Mouse (Mus musculus) CH12.LX (cell line): ENCODE measurements at regions not wholly inside any gene's neighbourhood (a gene's known extent, or its start where the extent isn't known, plus 50 kb on each side); places are given as distances from the start of the nearest gene placed in this dataset.

Experiments used
- DNase-seq: peaks from one replicate; pipeline ENCODE4 v3.0.0-alpha.2; 2013; ENCODE audit errors: extremely low read depth
- H3K27ac ChIP-seq: 2 replicates; pipeline ENCODE4 v1.5.1; 2012; ENCODE audit warnings: low read depth, mild to moderate bottlenecking, control low read depth, moderate library complexity; ENCODE audit not compliant: insufficient read depth
- H3K27me3 ChIP-seq: replicated peaks from 2 replicates; pipeline ENCODE3; 2012; ENCODE audit warnings: inconsistent platforms
- H3K36me3 ChIP-seq, 2 experiments: replicated peaks in 1 of 2; 2 replicates each; pipeline versions ENCODE3 to v1.6.1; 2012; ENCODE audit warnings: inconsistent platforms in 1 of 2, low read length in 1 of 2, mild to moderate bottlenecking in 1 of 2, mixed read lengths in 1 of 2, moderate library complexity in 1 of 2; ENCODE audit not compliant: control insufficient read depth in 1 of 2, insufficient read depth in 1 of 2
- H3K4me1 ChIP-seq, 2 experiments: 2 replicates each; pipeline ENCODE4 v1.6.1; 2012; ENCODE audit warnings: inconsistent platforms in 1 of 2, moderate library complexity in 1 of 2; ENCODE audit not compliant: insufficient read depth in 2 of 2, control insufficient read depth in 1 of 2
- H3K4me2 ChIP-seq: 2 replicates; pipeline ENCODE4 v1.6.1; 2012; ENCODE audit warnings: low read depth, mild to moderate bottlenecking, control low read depth; ENCODE audit not compliant: poor library complexity, insufficient read depth, severe bottlenecking
- H3K4me3 ChIP-seq, 3 experiments: fragments of 150-350 bp in 1 of 3; sonication (generic) in 1 of 3; replicated peaks in 1 of 3; 2 replicates each; pipeline versions ENCODE3 to v1.5.1; 2011 to 2012; ENCODE audit warnings: low read depth in 2 of 3, low read length in 2 of 3, mild to moderate bottlenecking in 2 of 3, moderate library complexity in 2 of 3, control low read depth in 1 of 3, improper control_type of control experiment in 1 of 3, inconsistent platforms in 1 of 3, mixed read lengths in 1 of 3; ENCODE audit not compliant: poor library complexity in 1 of 3
- H3K79me2 ChIP-seq: replicated peaks from 2 replicates; pipeline ENCODE4 v1.6.1; 2012; ENCODE audit warnings: mild to moderate bottlenecking, moderate library complexity; ENCODE audit not compliant: control insufficient read depth, poor library complexity, insufficient read depth, severe bottlenecking; ENCODE audit errors: extremely low read depth
- H3K9ac ChIP-seq: 2 replicates; pipeline ENCODE4 v1.6.1; 2012; ENCODE audit warnings: low read depth, mild to moderate bottlenecking, control low read depth, moderate library complexity; ENCODE audit not compliant: insufficient read depth
- H3K9me3 ChIP-seq: replicated peaks from 2 replicates; pipeline ENCODE3; 2012; ENCODE audit warnings: low read length, inconsistent platforms, mixed read lengths
- BHLHE40 ChIP-seq: IDR thresholded peaks from 2 replicates; pipeline ENCODE4 v1.6.1; 2011; ENCODE audit warnings: mild to moderate bottlenecking, low read depth, low read length, improper control_type of control experiment
- CHD1 ChIP-seq: IDR thresholded peaks from 2 replicates; pipeline ENCODE4 v1.6.1; 2012; ENCODE audit warnings: low read depth, low read length, improper control_type of control experiment, inconsistent platforms
- ELF1 ChIP-seq: IDR thresholded peaks from 2 replicates; pipeline ENCODE4 v1.6.1; 2014; ENCODE audit warnings: low read depth, mild to moderate bottlenecking, inconsistent platforms, low read length, improper control_type of control experiment
- IRF4 ChIP-seq: IDR thresholded peaks from 2 replicates; pipeline ENCODE4 v1.6.1; 2014; ENCODE audit warnings: low read depth, mild to moderate bottlenecking, inconsistent platforms, low read length, improper control_type of control experiment
- JUND ChIP-seq: conservative IDR thresholded peaks from 2 replicates; pipeline ENCODE4 v1.6.1; 2011; ENCODE audit warnings: low read depth, low read length, improper control_type of control experiment
- MAFK ChIP-seq: IDR thresholded peaks from 2 replicates; pipeline ENCODE4 v1.6.1; 2011; ENCODE audit warnings: low read length, improper control_type of control experiment; ENCODE audit not compliant: insufficient replicate concordance
- MEF2A ChIP-seq: IDR thresholded peaks from 2 replicates; pipeline ENCODE4 v1.6.1; 2014; ENCODE audit warnings: low read depth, mild to moderate bottlenecking, inconsistent platforms, low read length, improper control_type of control experiment, borderline replicate concordance
- NELFE ChIP-seq: IDR thresholded peaks from 2 replicates; pipeline ENCODE4 v1.6.1; 2011; ENCODE audit warnings: low read depth, low read length, improper control_type of control experiment
- POLR2A ChIP-seq: IDR thresholded peaks from 2 replicates; pipeline ENCODE4 v1.6.1; 2011; ENCODE audit warnings: low read depth, mild to moderate bottlenecking, improper control_type of control experiment, low read length
- RCOR1 ChIP-seq: conservative IDR thresholded peaks from 2 replicates; pipeline ENCODE4 v1.6.1; 2012; ENCODE audit warnings: low read depth, mild to moderate bottlenecking, inconsistent platforms, low read length, improper control_type of control experiment
- TBP ChIP-seq: conservative IDR thresholded peaks from 2 replicates; pipeline ENCODE4 v1.6.1; 2011; ENCODE audit warnings: low read depth, low read length, improper control_type of control experiment
- TCF12 ChIP-seq: IDR thresholded peaks from 2 replicates; pipeline ENCODE4 v1.6.1; 2014; ENCODE audit warnings: low read depth, mild to moderate bottlenecking, inconsistent platforms, low read length, improper control_type of control experiment
- UBTF ChIP-seq: IDR thresholded peaks from 2 replicates; pipeline ENCODE4 v1.6.1; 2012; ENCODE audit warnings: low read depth, mild to moderate bottlenecking, inconsistent platforms, low read length, improper control_type of control experiment, moderate library complexity
- ZC3H11A ChIP-seq: IDR thresholded peaks from 2 replicates; pipeline ENCODE4 v1.6.1; 2012; ENCODE audit warnings: low read depth, mild to moderate bottlenecking, inconsistent platforms, low read length, improper control_type of control experiment
- ZKSCAN1 ChIP-seq: IDR thresholded peaks from 2 replicates; pipeline ENCODE4 v1.6.1; 2012; ENCODE audit warnings: low read depth, inconsistent platforms, low read length, improper control_type of control experiment, borderline replicate concordance
- ZMIZ1 ChIP-seq: IDR thresholded peaks from 2 replicates; pipeline ENCODE4 v1.6.1; 2012; ENCODE audit warnings: low read depth, mild to moderate bottlenecking, inconsistent platforms, low read length, improper control_type of control experiment
- dilution Hi-C: fragments of 300-500 bp; cut with MboI; formaldehyde crosslinking; loops from 2 replicates; pipeline ENCODE4 v1.14.3; 2020; ENCODE audit warnings: low sequenced_read_pairs; ENCODE audit not compliant: extremely low pct_unique_long_range_greater_than_20kb, extremely low pct_ligation_motif_present
- in situ Hi-C: fragments of 300-500 bp; cut with MboI; formaldehyde crosslinking; loops from 3 replicates; pipeline ENCODE4 v1.14.3; 2019; ENCODE audit warnings: low sequenced_read_pairs, low pct_ligation_motif_present, low pct_unique_long_range_greater_than_20kb, mixed read lengths

DNA sequence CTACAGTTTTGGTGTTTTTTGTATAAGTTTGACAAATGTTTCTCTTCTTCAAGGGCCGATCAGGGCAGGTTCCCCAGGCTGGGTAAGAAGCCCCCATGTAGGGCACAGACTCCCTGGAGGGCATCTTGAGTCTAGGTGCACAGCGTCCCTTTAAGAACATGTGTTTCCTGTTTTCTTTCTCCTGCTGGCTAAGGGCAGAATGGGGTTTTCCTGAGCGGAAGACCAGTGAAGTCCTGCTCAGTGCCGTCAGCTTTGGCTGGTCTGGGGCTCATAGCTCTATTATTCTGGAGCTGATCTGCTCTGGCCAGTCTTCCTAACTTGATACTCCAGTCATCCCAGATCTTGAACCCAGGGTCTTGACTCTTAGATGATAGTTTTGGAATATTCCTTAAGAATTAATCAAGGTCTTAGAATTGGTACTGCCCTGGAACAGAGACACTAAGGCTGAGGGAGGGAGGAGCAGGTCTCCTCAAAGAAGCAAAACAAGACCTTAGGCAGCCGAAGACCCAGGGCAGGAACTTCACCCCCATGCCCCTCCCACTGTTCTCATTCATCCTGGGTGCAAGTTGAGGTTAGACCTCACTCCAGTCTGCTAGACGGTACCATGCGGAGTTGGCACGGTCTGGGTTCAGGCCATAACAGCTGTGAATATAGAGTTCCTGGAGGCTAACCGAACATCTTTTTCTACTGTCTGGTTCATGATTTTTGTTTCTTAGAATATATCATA is 70.8 kb upstream of the Haao start (continued):
- peak; percentile 19; the same call in 1 of the 2 replicates for TF ChIP-seq TCF12
- TF ChIP-seq ZKSCAN1: no peak
- TF ChIP-seq ELF1: peak; percentile 62
- no peak for TF ChIP-seq JUND
- TF ChIP-seq CHD1: no peak
- TF ChIP-seq TBP: no peak

DNA sequence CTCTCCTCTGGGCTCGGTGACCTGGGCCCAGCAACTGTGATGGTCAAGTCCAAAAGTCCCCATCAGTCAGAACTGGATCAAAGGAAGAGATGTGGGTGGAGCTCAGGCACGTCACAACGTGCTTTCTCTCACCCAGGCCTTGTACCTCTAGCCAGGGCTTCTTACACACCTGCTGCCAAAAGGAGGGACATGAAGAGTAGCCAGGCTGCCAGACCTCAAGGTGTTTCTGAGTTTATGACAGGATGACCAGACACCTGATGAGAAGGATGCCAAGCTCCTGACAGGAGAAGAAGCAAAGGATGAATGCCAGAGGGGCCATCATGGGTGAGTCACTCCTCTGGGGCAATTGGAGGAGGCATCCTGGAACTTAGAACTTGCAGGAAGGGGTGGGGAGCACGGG is 70.0 kb upstream of the Haao start:
- in situ Hi-C loops: loop anchor here (25.0 kb wide), 1 partner anchor 470 kb away; no protein-coding TSS in a partner anchor
- no peaks in the 10 kb centered on the region for H3K79me2 ChIP-seq
- H3K4me3 ChIP-seq: peak overlapping the region in 2 of 3 experiments; percentile 3 to 41
- peak overlapping the region; percentile 68; the same call in 1 of the 2 replicates for H3K4me2 ChIP-seq
- H3K27ac ChIP-seq: no peak overlapping the region
- no peaks in the 10 kb centered on the region for H3K9me3 ChIP-seq
- H3K4me1 ChIP-seq: peaks cover 22 to 95% of the 10 kb centered on the region in 2 experiments
- dilution Hi-C loops: no loop called here
- no peaks in the 10 kb centered on the region for H3K27me3 ChIP-seq
- no peak overlapping the region for H3K9ac ChIP-seq
- peaks cover 0 to 10% of the 10 kb centered on the region in 2 experiments for H3K36me3 ChIP-seq
- DNase-seq: no peak
- no peak for TF ChIP-seq NELFE
- peak; percentile 57; the same call in 1 of the 2 replicates for TF ChIP-seq IRF4

DNA sequence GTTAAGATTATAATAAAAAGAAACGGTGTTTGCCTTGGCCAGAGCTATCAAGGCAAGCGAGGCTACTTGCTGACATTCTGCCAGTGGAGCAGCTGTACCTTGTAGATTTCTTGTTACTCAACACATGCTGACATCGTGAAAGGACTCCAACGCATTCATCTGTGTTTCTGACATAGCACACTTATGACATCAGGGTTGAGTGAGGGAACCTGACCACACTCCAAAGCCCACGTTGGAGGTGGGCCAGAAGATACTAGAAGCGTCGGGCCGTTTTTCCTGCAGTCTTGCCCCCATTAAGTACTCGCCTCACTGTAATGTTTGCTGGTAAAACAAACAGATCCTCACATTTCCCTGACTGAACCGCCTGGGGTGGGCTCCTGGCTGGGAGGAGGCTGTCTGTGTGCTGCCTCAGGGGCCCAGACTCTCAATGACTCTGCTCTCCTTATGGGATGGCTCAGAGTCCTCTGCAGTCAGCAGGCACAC is 69.0 kb upstream of the Haao start:
- Histone ChIP-seq H3K9ac (no peak overlapping the region), H3K9me3 (no peaks in the 10 kb centered on the region), H3K4me1 (peaks cover 22 to 85% of the 10 kb centered on the region in 2 experiments), H3K27me3 (no peaks in the 10 kb centered on the region), H3K27ac (no peak overlapping the region), H3K79me2 (no peaks in the 10 kb centered on the region), H3K4me2 (no peak overlapping the region), H3K36me3 (peaks cover 0 to 10% of the 10 kb centered on the region in 2 experiments), H3K4me3 (no peak overlapping the region)
- dilution Hi-C loops (no loop called here), in situ Hi-C loops (loop anchor here (25.0 kb wide), 1 partner anchor 471 kb away; no protein-coding TSS in a partner anchor)
- DNase-seq: no peak
- TF ChIP-seq RCOR1 (no peak), ZMIZ1 (no peak), MAFK (no peak), UBTF (no peak), ELF1 (no peak), POLR2A (no peak), MEF2A (no peak), TCF12 (no peak), ZC3H11A (no peak), TBP (no peak), BHLHE40 (no peak)
